Mouse (Mus musculus) ES-E14 (cell line): Measurements from ENCODE around the gene Nid2. TPM values are rescaled to one million over a fixed set of nuclear protein-coding genes. Genes with fewer than 3 reads are reported as not detected.

Experiments used
- DNase-seq: peaks from one replicate; pipeline ENCODE4 v3.0.0-alpha.2; 2013; ENCODE audit warnings: low read depth, low spot score
- H3K27ac ChIP-seq: 2 replicates; pipeline ENCODE4 v1.5.1; 2012; ENCODE audit warnings: low read depth, mild to moderate bottlenecking, low read length, moderate library complexity, mixed read lengths; ENCODE audit not compliant: poor library complexity, insufficient read depth, severe bottlenecking
- H3K36me3 ChIP-seq: 2 replicates; pipeline ENCODE4 v1.6.1; 2012; ENCODE audit warnings: mild to moderate bottlenecking, low read length, moderate library complexity, mixed read lengths; ENCODE audit not compliant: control insufficient read depth, poor library complexity, insufficient read depth, severe bottlenecking
- H3K4me1 ChIP-seq, 2 experiments: fragments of 150-350 bp in 1 of 2; sonication (generic) in 1 of 2; 2 replicates each; pipeline ENCODE4 v1.6.1; 2012; ENCODE audit warnings: low read length in 2 of 2, mild to moderate bottlenecking in 1 of 2, mixed read lengths in 1 of 2; ENCODE audit not compliant: control insufficient read depth in 2 of 2, insufficient read depth in 2 of 2, poor library complexity in 1 of 2
- H3K4me3 ChIP-seq, 2 experiments: fragments of 150-350 bp in 1 of 2; sonication (generic) in 1 of 2; 2 replicates each; pipeline ENCODE4 v1.5.1; 2012; ENCODE audit warnings: low read length in 2 of 2, low read depth in 1 of 2, mild to moderate bottlenecking in 1 of 2, mixed read lengths in 1 of 2; ENCODE audit not compliant: insufficient read depth in 1 of 2, poor library complexity in 1 of 2, severe bottlenecking in 1 of 2
- H3K9ac ChIP-seq: 2 replicates; pipeline ENCODE4 v1.6.1; 2012; ENCODE audit warnings: low read depth, mild to moderate bottlenecking, low read length, mixed read lengths; ENCODE audit not compliant: poor library complexity, insufficient read depth, severe bottlenecking
- H3K9me3 ChIP-seq: fragments of 150-350 bp; sonication (generic); 2 replicates; pipeline ENCODE4 v1.6.1; 2012; ENCODE audit warnings: low read depth, mild to moderate bottlenecking, low read length; ENCODE audit not compliant: control insufficient read depth, insufficient read depth
- CHD2 ChIP-seq: IDR thresholded peaks from 2 replicates; pipeline ENCODE4 v1.6.1; 2014; ENCODE audit warnings: mild to moderate bottlenecking, low read depth, low read length, inconsistent platforms
- HCFC1 ChIP-seq: IDR thresholded peaks from 2 replicates; pipeline ENCODE4 v1.6.1; 2012; ENCODE audit warnings: low read length, inconsistent platforms, borderline replicate concordance; ENCODE audit not compliant: insufficient read depth
- MAFK ChIP-seq: IDR thresholded peaks from 2 replicates; pipeline ENCODE4 v1.6.1; 2014; ENCODE audit warnings: mild to moderate bottlenecking, low read depth, low read length, inconsistent platforms; ENCODE audit not compliant: insufficient read depth
- ZC3H11A ChIP-seq: IDR thresholded peaks from 2 replicates; pipeline ENCODE4 v1.6.1; 2012; ENCODE audit warnings: low read depth, mild to moderate bottlenecking, inconsistent platforms, low read length, borderline replicate concordance
- ZNF384 ChIP-seq: IDR thresholded peaks from 2 replicates; pipeline ENCODE4 v1.6.1; 2012; ENCODE audit warnings: low read depth, low read length, inconsistent platforms
- in situ Hi-C, 2 experiments: fragments of 600-800 bp; cut with MboI; formaldehyde crosslinking; loops; one replicate each; pipeline ENCODE4 v1.15.1; 2025; ENCODE audit warnings: low sequenced_read_pairs in 2 of 2, inconsistent platforms in 1 of 2; ENCODE audit not compliant: unreplicated experiment in 2 of 2
- total RNA-seq: library from RNA; depleted of rRNA; stranded (reverse); fragments of 300-350 nt; gene quantifications from 2 replicates; pipeline ENCODE4 v1.2.3, GENCODE M21; 2012

Gene Nid2
- total RNA-seq, 1 experiment: 399 TPM

GRCm38 (mm10) chr14:19807339-19807738, 56.3 kb downstream of the Nid2 start:
- no peak for DNase-seq
- Histone ChIP-seq H3K4me1 (peaks cover 4 to 13% of the 10 kb centered on the region in 2 experiments; a peak in 2 of 4 replicates), H3K9me3 (no peaks in the 10 kb centered on the region), H3K27ac (no peak overlapping the region), H3K36me3 (peaks cover 54% of the 10 kb centered on the region), H3K9ac (no peak overlapping the region), H3K4me3 (no peak overlapping the region)
- in situ Hi-C loops: loop anchor here in 1 of 2 experiments (10.0 kb wide), 1 partner anchor 53 kb away; the partner anchor contains the start of gene Nid2
- TF ChIP-seq ZNF384: no peak
- no peak for TF ChIP-seq CHD2

- in situ Hi-C loops: loop anchor here in 1 of 2 experiments (10.0 kb wide), 1 partner anchor 53 kb away; the partner anchor contains the start of gene Nid2
- TF ChIP-seq ZC3H11A (no peak), ZNF384 (no peak), HCFC1 (no peak), CHD2 (no peak), MAFK (no peak)
- Histone ChIP-seq H3K4me1 (peaks cover 4 to 13% of the 10 kb centered on the region in 2 experiments; a peak in 2 of 4 replicates), H3K36me3 (peaks cover 54% of the 10 kb centered on the region), H3K9me3 (no peaks in the 10 kb centered on the region), H3K27ac (no peak overlapping the region), H3K9ac (no peak overlapping the region), H3K4me3 (no peak overlapping the region)
- DNase-seq: no peak
Observed at GRCm38 (mm10) chr14:19807858-19808257, 56.8 kb downstream of the Nid2 start.

GRCm38 (mm10) chr14:19809934-19810333, 58.9 kb downstream of the Nid2 start:
- Histone ChIP-seq H3K9me3 (no peaks in the 10 kb centered on the region), H3K9ac (no peak overlapping the region), H3K36me3 (peaks cover 51% of the 10 kb centered on the region), H3K4me1 (peaks cover 0 to 4% of the 10 kb centered on the region in 2 experiments; a peak in 1 of 4 replicates), H3K4me3 (no peak overlapping the region), H3K27ac (no peak overlapping the region)
- no peak for DNase-seq
- TF ChIP-seq ZC3H11A (no peak), ZNF384 (no peak), HCFC1 (no peak), CHD2 (no peak), MAFK (no peak)
- in situ Hi-C loops: loop anchor here in 1 of 2 experiments (10.0 kb wide), 1 partner anchor 55 kb away; the partner anchor contains the start of gene Nid2

GRCm38 (mm10) chr14:19813061-19813460, 62.0 kb downstream of the Nid2 start:
- H3K27ac ChIP-seq: no peak overlapping the region
- no peak overlapping the region for H3K9ac ChIP-seq
- DNase-seq: no peak
- H3K36me3 ChIP-seq: peaks cover 45% of the 10 kb centered on the region
- in situ Hi-C loops: no loop called here
- TF ChIP-seq HCFC1: no peak
- no peak for TF ChIP-seq CHD2
- no peak for TF ChIP-seq ZC3H11A
- no peak for TF ChIP-seq MAFK
- TF ChIP-seq ZNF384: no peak
- no peaks in the 10 kb centered on the region for H3K9me3 ChIP-seq
- 0 out of 4 replicates have a peak, but pooled peaks cover 0 to 1% of the 10 kb centered on the region in 2 experiments for H3K4me1 ChIP-seq
- H3K4me3 ChIP-seq: no peak overlapping the region

- peaks cover 38% of the 10 kb centered on the region for H3K36me3 ChIP-seq
Observed at GRCm38 (mm10) chr14:19817949-19818348, 66.9 kb downstream of the Nid2 start.

More at GRCm38 (mm10) chr14:19817949-19818348, 66.9 kb downstream of the Nid2 start:
- no peak for TF ChIP-seq HCFC1
- TF ChIP-seq MAFK: no peak
- no peak for TF ChIP-seq CHD2
- no peak for TF ChIP-seq ZNF384
- TF ChIP-seq ZC3H11A: peak; percentile 77
- in situ Hi-C loops: loop anchor here (5.0 kb wide), 2 partner anchors 51 to 111 kb away; no protein-coding TSS in a partner anchor
- Histone ChIP-seq H3K9ac (no peak overlapping the region), H3K9me3 (no peaks in the 10 kb centered on the region), H3K4me1 (no peaks in the 10 kb centered on the region; a peak in 1 of 4 replicates), H3K4me3 (no peak overlapping the region), H3K27ac (no peak overlapping the region)
- peak; percentile 68 for DNase-seq
